Mouse (Mus musculus): ENCODE results near the gene 2610028H24Rik. TPM values are rescaled to one million over a fixed set of nuclear protein-coding genes. Genes with fewer than 3 reads are reported as not detected.

The 2610028H24Rik gene
- polyA plus RNA-seq (2015; fragmentation: Nextera tagmentation; extraction: Ambion mirVana), result not detected in 2 replicates

- Histone ChIP-seq H3K9ac (no peak within 1 kb of the TSS), H3K4me1 (no peaks in the 10 kb centered on the region), H3K4me2 (no peak within 1 kb of the TSS), H3K27me3 (no peaks in the 10 kb centered on the region), H3K36me3 (no peaks in the 10 kb centered on the region), H3K27ac (no peak within 1 kb of the TSS), H3K4me3 (replicated peaks) (no peak within 1 kb of the TSS), H3K9me3 (replicated peaks) (no peaks in the 10 kb centered on the region)
- WGBS, result 63% methylated on average over 5 of the region's 5 CpGs
- ATAC-seq (replicated peaks; ENCODE audit: low FRiP score), result no peak
Measured at GRCm38 (mm10) chr10:76448851-76449250, at the start of gene 2610028H24Rik. Gene 2610028H24Rik, plus strand, starts transcription at chr10:76449081.

GRCm38 (mm10) chr10:76408520-76408919, 40.4 kb upstream of the 2610028H24Rik start:
- H3K4me3 ChIP-seq (replicated peaks), result no peak overlapping the region
- no peaks in the 10 kb centered on the region; the same call in 1 of the 2 replicates for H3K4me1 ChIP-seq
- H3K27me3 ChIP-seq, result no peaks in the 10 kb centered on the region
- no peaks in the 10 kb centered on the region for H3K9me3 ChIP-seq (replicated peaks)
- H3K27ac ChIP-seq, result 0 out of 2 replicates have a peak overlapping the region, but pooled peaks have one; percentile 13
- no peak overlapping the region for H3K9ac ChIP-seq
- no peak for ATAC-seq (replicated peaks; ENCODE audit: low FRiP score)
- peaks cover 90% of the 10 kb centered on the region for H3K36me3 ChIP-seq
- H3K4me2 ChIP-seq, result no peak overlapping the region
- WGBS, result 61% methylated on average over 10 of the region's 10 CpGs

- Histone ChIP-seq H3K4me1 (no peaks in the 10 kb centered on the region), H3K9me3 (replicated peaks) (no peaks in the 10 kb centered on the region), H3K27ac (no peak overlapping the region), H3K4me2 (no peak overlapping the region), H3K9ac (no peak overlapping the region), H3K27me3 (no peaks in the 10 kb centered on the region), H3K4me3 (replicated peaks) (no peak overlapping the region), H3K36me3 (peaks cover 99% of the 10 kb centered on the region)
- WGBS, result 85% methylated on average over 12 of the region's 12 CpGs
- no peak for ATAC-seq (replicated peaks; ENCODE audit: low FRiP score)
Measured at GRCm38 (mm10) chr10:76416811-76417210, 32.1 kb upstream of the 2610028H24Rik start.

- Histone ChIP-seq H3K36me3 (peaks cover 99% of the 10 kb centered on the region), H3K9ac (no peak overlapping the region), H3K4me3 (replicated peaks) (no peak overlapping the region), H3K9me3 (replicated peaks) (no peaks in the 10 kb centered on the region), H3K27me3 (no peaks in the 10 kb centered on the region), H3K4me1 (no peaks in the 10 kb centered on the region), H3K27ac (no peak overlapping the region), H3K4me2 (no peak overlapping the region)
- WGBS, result 98% methylated on average over 7 of the region's 7 CpGs
- ATAC-seq (replicated peaks; ENCODE audit: low FRiP score), result no peak
Measured at GRCm38 (mm10) chr10:76425674-76426073, 23.2 kb upstream of the 2610028H24Rik start.

- WGBS, result 93% methylated on average over 11 of the region's 11 CpGs
- Histone ChIP-seq H3K4me2 (no peak overlapping the region), H3K9me3 (replicated peaks) (no peaks in the 10 kb centered on the region), H3K27me3 (no peaks in the 10 kb centered on the region), H3K27ac (no peak overlapping the region), H3K9ac (no peak overlapping the region), H3K4me1 (no peaks in the 10 kb centered on the region), H3K36me3 (peaks cover 100% of the 10 kb centered on the region), H3K4me3 (replicated peaks) (no peak overlapping the region)
- no peak for ATAC-seq (replicated peaks; ENCODE audit: low FRiP score)
Measured at GRCm38 (mm10) chr10:76433925-76434324, 15.0 kb upstream of the 2610028H24Rik start.

- no peak for ATAC-seq (replicated peaks; ENCODE audit: low FRiP score)
- Histone ChIP-seq H3K9ac (no peak overlapping the region), H3K4me1 (peaks cover 18% of the 10 kb centered on the region), H3K4me3 (replicated peaks) (no peak overlapping the region), H3K36me3 (peaks cover 61% of the 10 kb centered on the region), H3K9me3 (replicated peaks) (no peaks in the 10 kb centered on the region), H3K27me3 (no peaks in the 10 kb centered on the region), H3K27ac (no peak overlapping the region), H3K4me2 (no peak overlapping the region)
- WGBS, result 94% methylated on average over 9 of the region's 9 CpGs
Measured at GRCm38 (mm10) chr10:76439107-76439890, 9.6 kb upstream of the 2610028H24Rik start.

- 94% methylated on average over 17 of the region's 17 CpGs for WGBS
- H3K4me1 ChIP-seq, result peaks cover 18% of the 10 kb centered on the region
- no peak within 1 kb of the TSS for H3K4me3 ChIP-seq (replicated peaks)
- H3K4me2 ChIP-seq, result peak within 1 kb of the TSS; percentile 85
- no peaks in the 10 kb centered on the region for H3K9me3 ChIP-seq (replicated peaks)
- H3K27me3 ChIP-seq, result no peaks in the 10 kb centered on the region
- no peak within 1 kb of the TSS for H3K9ac ChIP-seq
- no peak for ATAC-seq (replicated peaks; ENCODE audit: low FRiP score)
- H3K27ac ChIP-seq, result no peak within 1 kb of the TSS
- peaks cover 51% of the 10 kb centered on the region for H3K36me3 ChIP-seq
Measured at GRCm38 (mm10) chr10:76440281-76440680, 8.6 kb upstream of the 2610028H24Rik start, which contains the start of gene AC141477.1. Gene AC141477.1, minus strand, starts transcription at chr10:76440444.

- under 1% methylated on average over 78 of the region's 78 CpGs for WGBS
- Histone ChIP-seq H3K27me3 (no peaks in the 10 kb centered on the region), H3K9ac (peak within 1 kb of the TSS; percentile 78), H3K4me3 (replicated peaks) (peak within 1 kb of the TSS; percentile 96), H3K9me3 (replicated peaks) (no peaks in the 10 kb centered on the region), H3K4me2 (peak within 1 kb of the TSS; percentile 85), H3K36me3 (peaks cover 29% of the 10 kb centered on the region), H3K27ac (peak within 1 kb of the TSS; percentile 99), H3K4me1 (peaks cover 18% of the 10 kb centered on the region)
- ATAC-seq (replicated peaks; ENCODE audit: low FRiP score), result peak; percentile 99
Measured at GRCm38 (mm10) chr10:76442178-76443088, 6.4 kb upstream of the 2610028H24Rik start, which contains the start of gene Pcnt. Gene Pcnt, minus strand, starts transcription at chr10:76442786.

GRCm38 (mm10) chr10:76445996-76446681, 2.7 kb upstream of the 2610028H24Rik start:
- Histone ChIP-seq H3K27me3 (no peaks in the 10 kb centered on the region), H3K4me1 (peaks cover 17% of the 10 kb centered on the region), H3K27ac (no peak overlapping the region), H3K36me3 (no peaks in the 10 kb centered on the region), H3K9ac (no peak overlapping the region), H3K4me3 (replicated peaks) (no peak overlapping the region), H3K9me3 (replicated peaks) (no peaks in the 10 kb centered on the region), H3K4me2 (no peak overlapping the region)
- ATAC-seq (replicated peaks; ENCODE audit: low FRiP score), result no peak
- 71% methylated on average over 4 of the region's 4 CpGs for whole genome bisulfite sequencing

GRCm38 (mm10) chr10:76447406-76448229, 1.3 kb upstream of the 2610028H24Rik start:
- H3K27me3 ChIP-seq, result no peaks in the 10 kb centered on the region
- no peaks in the 10 kb centered on the region for H3K36me3 ChIP-seq
- no peak overlapping the region for H3K9ac ChIP-seq
- H3K4me1 ChIP-seq, result peaks cover 8% of the 10 kb centered on the region
- no peak overlapping the region for H3K4me3 ChIP-seq (replicated peaks)
- 81% methylated on average over 15 of the region's 15 CpGs for WGBS
- no peaks in the 10 kb centered on the region for H3K9me3 ChIP-seq (replicated peaks)
- ATAC-seq (replicated peaks; ENCODE audit: low FRiP score), result no peak
- H3K27ac ChIP-seq, result no peak overlapping the region
- H3K4me2 ChIP-seq, result no peak overlapping the region

GRCm38 (mm10) chr10:76455289-76455688, 6.4 kb downstream of the 2610028H24Rik start:
- no peak overlapping the region for H3K27ac ChIP-seq
- H3K27me3 ChIP-seq, result no peaks in the 10 kb centered on the region
- no peak overlapping the region for H3K4me2 ChIP-seq
- no peaks in the 10 kb centered on the region for H3K36me3 ChIP-seq
- H3K9ac ChIP-seq, result no peak overlapping the region
- no peaks in the 10 kb centered on the region for H3K4me1 ChIP-seq
- peaks cover 10% of the 10 kb centered on the region for H3K9me3 ChIP-seq (replicated peaks)
- WGBS, result 65% methylated on average over 5 of the region's 5 CpGs
- no peak overlapping the region for H3K4me3 ChIP-seq (replicated peaks)
- no peak for ATAC-seq (replicated peaks; ENCODE audit: low FRiP score)
